ENCODE assay signal across 10 mouse cellular contexts in genomic region chr13:107837206-107837952, GRCm38 (mm10).
DNase-seq lines count a peak whose midpoint lies in the region; ATAC-seq lines count a peak whose summit lies in the region.
"Had no signal": no experiment of that assay in that cellular context is flagged by ENCODE, and none has a peak within 500 bp of the region (broad histone marks: within the 10 kb centered on the region; RNA-seq: fewer than 3 reads in every experiment).

No protein-coding gene starts in this region.

- peak; percentile 61 for ATAC-seq in megakaryocyte progenitor cell, adult 5-6 weeks (replicated peaks; ENCODE audit: poor library complexity)
- ATAC-seq in cerebellum, adult (ENCODE audit: insufficient number of reproducible peaks, low FRiP score, low TSS enrichment) = no peak

- no peak overlapping the region; the same call in 1 of the 2 replicates for H3K27ac ChIP-seq in heart, embryonic 10.5 days
- H3K27ac ChIP-seq in brown adipose tissue, adult 24 weeks (replicated peaks; ENCODE audit: low read depth, low read length) = peak overlapping the region; percentile 36; the same call in 1 of the 2 replicates
- H3K27ac ChIP-seq: kidney, postnatal 0 days had no signal

- H3K36me3 ChIP-seq in heart, embryonic 10.5 days = no peaks in the 10 kb centered on the region

- H3K4me1 ChIP-seq in heart, embryonic 10.5 days = peaks cover 40% of the 10 kb centered on the region
- peaks cover 15% of the 10 kb centered on the region for H3K4me1 ChIP-seq in brown adipose tissue, adult 24 weeks (ENCODE audit: control insufficient read depth, insufficient read depth, insufficient read length, low read length)

- intact Hi-C loops in heart, postnatal 25 days (cut with DNase I) = loop anchor here (5.0 to 10.0 kb wide), 2 partner anchors 50 to 207 kb away; partner anchors contain the start of gene Smim15

- no peaks in the 10 kb centered on the region for H3K9me3 ChIP-seq in heart, embryonic 10.5 days

- no peak overlapping the region for H3K4me3 ChIP-seq in heart, embryonic 10.5 days
- H3K4me3 ChIP-seq in brown adipose tissue, adult 24 weeks (ENCODE audit: insufficient read depth, low read depth, low read length) = no peak overlapping the region

- H3K27me3 ChIP-seq in heart, embryonic 10.5 days (ENCODE audit: insufficient read depth, poor library complexity, severe bottlenecking) = no peaks in the 10 kb centered on the region

- WGBS in heart, embryonic 10.5 days = 51% methylated on average over 5 of the region's 5 CpGs

- peak; percentile 66 for DNase-seq in heart, embryonic 10.5 days (ENCODE audit: low spot score)
- no peak for DNase-seq in heart, postnatal 25 days (ENCODE audit: low spot score)
- DNase-seq in CD4-positive helper T cell, adult 2 months (ENCODE audit: low read depth, low spot score) = peak; percentile 56
- DNase-seq in gastrocnemius, postnatal 4 days (ENCODE audit: low spot score in 2 of 2) = no peak
- DNase-seq in right cerebral cortex, postnatal 10 days (ENCODE audit: low spot score in 2 of 2) = no peak
- DNase-seq: embryo, embryonic 11 days had no signal

Comparison
In these comparisons a context has a peak if more than half of its experiments do, and no peak if none do; other contexts are left out.
1. DNase-seq: peak in heart, embryonic 10.5 days (single experiment) and CD4-positive helper T cell, adult 2 months (single experiment); none in heart, postnatal 25 days (single experiment), gastrocnemius, postnatal 4 days (0 of 2) and right cerebral cortex, postnatal 10 days (0 of 2).